Mouse (Mus musculus) CH12.LX (cell line): ENCODE results near the gene Pex16.

Experiments used
- CTCF ChIP-seq, 2 experiments: IDR thresholded peaks in 1 of 2; conservative IDR thresholded peaks in 1 of 2; 2 replicates each; pipeline ENCODE4 v1.5.1; 2011 to 2012; ENCODE audit warnings: low read depth in 2 of 2, low read length in 2 of 2, improper control_type of control experiment in 1 of 2, inconsistent platforms in 1 of 2, mild to moderate bottlenecking in 1 of 2, moderate library complexity in 1 of 2
- JUND ChIP-seq: conservative IDR thresholded peaks from 2 replicates; pipeline ENCODE4 v1.6.1; 2011; ENCODE audit warnings: low read depth, low read length, improper control_type of control experiment

GRCm38 (mm10) chr2:92381161-92381560 is 6.7 kb downstream of the Pex16 start:
- no peak for TF ChIP-seq CTCF (conservative IDR thresholded peaks at IDR 0.05 in 1 of 2, IDR thresholded peaks at IDR 0.05 in 1 of 2; ENCODE audit: low read depth in 2 of 2, low read length in 2 of 2)
- TF ChIP-seq JUND = no peak
